Mouse (Mus musculus): ENCODE results near the gene Manf. TPM values are rescaled to one million over a fixed set of nuclear protein-coding genes. Genes with fewer than 3 reads are reported as not detected.

The Manf gene
- polyA plus RNA-seq, 1 experiment from 2014 or later: 140 TPM

GRCm38 (mm10) chr9:106876666-106877065 lies 15.1 kb downstream of the Manf start:
- 83% methylated on average over 3 of the region's 3 CpGs for WGBS (ENCODE audit: insufficient replicate concordance)
- no peak overlapping the region for H3K4me2 ChIP-seq (ENCODE audit: low read depth, low read length)
- H3K4me3 ChIP-seq (ENCODE audit: low read depth, low read length): no peak overlapping the region
- no peak overlapping the region for H3K27ac ChIP-seq (ENCODE audit: low read length)
- no peaks in the 10 kb centered on the region for H3K9me3 ChIP-seq (replicated peaks; ENCODE audit: control insufficient read depth, low read length)
- H3K4me1 ChIP-seq (ENCODE audit: control insufficient read depth, low read depth, low read length): no peaks in the 10 kb centered on the region
- no peak for ATAC-seq (ENCODE audit: low read depth)
- H3K9ac ChIP-seq (ENCODE audit: low read depth, low read length): no peak overlapping the region
- no peaks in the 10 kb centered on the region for H3K27me3 ChIP-seq (ENCODE audit: control insufficient read depth, insufficient read depth, low read depth, low read length)
- H3K36me3 ChIP-seq (ENCODE audit: control insufficient read depth, insufficient read depth): peaks cover 27% of the 10 kb centered on the region

- Histone ChIP-seq H3K4me1 (ENCODE audit: control insufficient read depth, low read depth, low read length) (no peaks in the 10 kb centered on the region), H3K9ac (ENCODE audit: low read depth, low read length) (no peak overlapping the region), H3K4me2 (ENCODE audit: low read depth, low read length) (no peak overlapping the region), H3K9me3 (replicated peaks; ENCODE audit: control insufficient read depth, low read length) (no peaks in the 10 kb centered on the region), H3K27ac (ENCODE audit: low read length) (no peak overlapping the region), H3K27me3 (ENCODE audit: control insufficient read depth, insufficient read depth, low read depth, low read length) (no peaks in the 10 kb centered on the region), H3K36me3 (ENCODE audit: control insufficient read depth, insufficient read depth) (peaks cover 27% of the 10 kb centered on the region), H3K4me3 (ENCODE audit: low read depth, low read length) (no peak overlapping the region)
- WGBS (ENCODE audit: insufficient replicate concordance): 77% methylated on average over 5 of the region's 5 CpGs
- no peak for ATAC-seq (ENCODE audit: low read depth)
These were observed 17.6 kb downstream of the Manf start for GRCm38 (mm10) chr9:106874216-106874615.

GRCm38 (mm10) chr9:106858036-106858435 lies 33.7 kb downstream of the Manf start:
- Histone ChIP-seq H3K36me3 (ENCODE audit: control insufficient read depth, insufficient read depth) (peaks cover 35% of the 10 kb centered on the region), H3K27ac (ENCODE audit: low read length) (no peak overlapping the region), H3K4me2 (ENCODE audit: low read depth, low read length) (no peak overlapping the region), H3K9me3 (replicated peaks; ENCODE audit: control insufficient read depth, low read length) (no peaks in the 10 kb centered on the region), H3K4me1 (ENCODE audit: control insufficient read depth, low read depth, low read length) (no peaks in the 10 kb centered on the region), H3K4me3 (ENCODE audit: low read depth, low read length) (no peak overlapping the region), H3K27me3 (ENCODE audit: control insufficient read depth, insufficient read depth, low read depth, low read length) (no peaks in the 10 kb centered on the region), H3K9ac (ENCODE audit: low read depth, low read length) (no peak overlapping the region)
- WGBS (ENCODE audit: insufficient replicate concordance): 48% methylated on average over 11 of the region's 11 CpGs
- ATAC-seq (ENCODE audit: low read depth): no peak

- Histone ChIP-seq H3K4me2 (ENCODE audit: low read depth, low read length) (no peak overlapping the region), H3K9ac (ENCODE audit: low read depth, low read length) (no peak overlapping the region), H3K4me3 (ENCODE audit: low read depth, low read length) (no peak overlapping the region), H3K36me3 (ENCODE audit: control insufficient read depth, insufficient read depth) (peaks cover 35% of the 10 kb centered on the region), H3K4me1 (ENCODE audit: control insufficient read depth, low read depth, low read length) (no peaks in the 10 kb centered on the region), H3K27ac (ENCODE audit: low read length) (no peak overlapping the region), H3K9me3 (replicated peaks; ENCODE audit: control insufficient read depth, low read length) (no peaks in the 10 kb centered on the region), H3K27me3 (ENCODE audit: control insufficient read depth, insufficient read depth, low read depth, low read length) (no peaks in the 10 kb centered on the region)
- ATAC-seq (ENCODE audit: low read depth): no peak
- 76% methylated on average over 3 of the region's 3 CpGs for WGBS (ENCODE audit: insufficient replicate concordance)
These were observed 35.1 kb downstream of the Manf start for GRCm38 (mm10) chr9:106856664-106857063.

GRCm38 (mm10) chr9:106842800-106843199 lies 49.0 kb downstream of the Manf start:
- Histone ChIP-seq H3K27me3 (ENCODE audit: control insufficient read depth, insufficient read depth, low read depth, low read length) (no peaks in the 10 kb centered on the region), H3K9me3 (replicated peaks; ENCODE audit: control insufficient read depth, low read length) (no peaks in the 10 kb centered on the region), H3K9ac (ENCODE audit: low read depth, low read length) (no peak overlapping the region), H3K27ac (ENCODE audit: low read length) (no peak overlapping the region), H3K36me3 (ENCODE audit: control insufficient read depth, insufficient read depth) (peaks cover 47% of the 10 kb centered on the region), H3K4me1 (ENCODE audit: control insufficient read depth, low read depth, low read length) (no peaks in the 10 kb centered on the region), H3K4me2 (ENCODE audit: low read depth, low read length) (no peak overlapping the region), H3K4me3 (ENCODE audit: low read depth, low read length) (no peak overlapping the region)
- 76% methylated on average over 6 of the region's 6 CpGs for WGBS (ENCODE audit: insufficient replicate concordance)
- ATAC-seq (ENCODE audit: low read depth): no peak

GRCm38 (mm10) chr9:106840569-106840968 lies 51.2 kb downstream of the Manf start:
- no peak overlapping the region for H3K4me3 ChIP-seq (ENCODE audit: low read depth, low read length)
- no peak overlapping the region for H3K27ac ChIP-seq (ENCODE audit: low read length)
- H3K27me3 ChIP-seq (ENCODE audit: control insufficient read depth, insufficient read depth, low read depth, low read length): no peaks in the 10 kb centered on the region
- no peak overlapping the region for H3K4me2 ChIP-seq (ENCODE audit: low read depth, low read length)
- no peaks in the 10 kb centered on the region for H3K9me3 ChIP-seq (replicated peaks; ENCODE audit: control insufficient read depth, low read length)
- no peaks in the 10 kb centered on the region for H3K4me1 ChIP-seq (ENCODE audit: control insufficient read depth, low read depth, low read length)
- no peak for ATAC-seq (ENCODE audit: low read depth)
- H3K9ac ChIP-seq (ENCODE audit: low read depth, low read length): no peak overlapping the region
- 79% methylated on average over 1 of the region's 1 CpGs for WGBS (ENCODE audit: insufficient replicate concordance)
- H3K36me3 ChIP-seq (ENCODE audit: control insufficient read depth, insufficient read depth): peaks cover 45% of the 10 kb centered on the region

- Histone ChIP-seq H3K36me3 (ENCODE audit: control insufficient read depth, insufficient read depth) (no peaks in the 10 kb centered on the region), H3K4me1 (ENCODE audit: control insufficient read depth, low read depth, low read length) (peaks cover 6% of the 10 kb centered on the region; the same call in 1 of the 2 replicates), H3K4me2 (ENCODE audit: low read depth, low read length) (peak overlapping the region; percentile 87), H3K27me3 (ENCODE audit: control insufficient read depth, insufficient read depth, low read depth, low read length) (no peaks in the 10 kb centered on the region), H3K4me3 (ENCODE audit: low read depth, low read length) (peak overlapping the region; percentile 95), H3K9ac (ENCODE audit: low read depth, low read length) (peak overlapping the region; percentile 92), H3K9me3 (replicated peaks; ENCODE audit: control insufficient read depth, low read length) (no peaks in the 10 kb centered on the region), H3K27ac (ENCODE audit: low read length) (peak overlapping the region; percentile 94)
- ATAC-seq (ENCODE audit: low read depth): peak; percentile 85
- under 1% methylated on average over 32 of the region's 32 CpGs for WGBS (ENCODE audit: insufficient replicate concordance)
These were observed 69.2 kb downstream of the Manf start for GRCm38 (mm10) chr9:106822381-106823104.

GRCm38 (mm10) chr9:106821618-106822380 lies 70.0 kb downstream of the Manf start, which contains the start of gene Dcaf1:
Gene Dcaf1, plus strand, starts transcription at chr9:106821874.
- no peaks in the 10 kb centered on the region for H3K36me3 ChIP-seq (ENCODE audit: control insufficient read depth, insufficient read depth)
- no peaks in the 10 kb centered on the region for H3K9me3 ChIP-seq (replicated peaks; ENCODE audit: control insufficient read depth, low read length)
- no peaks in the 10 kb centered on the region for H3K27me3 ChIP-seq (ENCODE audit: control insufficient read depth, insufficient read depth, low read depth, low read length)
- H3K9ac ChIP-seq (ENCODE audit: low read depth, low read length): peak within 1 kb of the TSS; percentile 92
- H3K4me1 ChIP-seq (ENCODE audit: control insufficient read depth, low read depth, low read length): peaks cover 6% of the 10 kb centered on the region; the same call in 1 of the 2 replicates
- peak within 1 kb of the TSS; percentile 95 for H3K4me3 ChIP-seq (ENCODE audit: low read depth, low read length)
- H3K27ac ChIP-seq (ENCODE audit: low read length): peak within 1 kb of the TSS; percentile 94
- peak within 1 kb of the TSS; percentile 87 for H3K4me2 ChIP-seq (ENCODE audit: low read depth, low read length)
- under 1% methylated on average over 53 of the region's 71 CpGs for WGBS (ENCODE audit: insufficient replicate concordance)
- peak; percentile 92 for ATAC-seq (ENCODE audit: low read depth)

Data from liver, embryonic 16.5 days (tissue).